Mouse (Mus musculus) liver, postnatal 0 days (tissue): ENCODE results near the gene Gm49711.

ENCODE experiments used
- CTCF ChIP-seq: sonication (generic); IDR thresholded peaks from 2 replicates; pipeline ENCODE4 v1.5.1; 2016; ENCODE audit warnings: antibody characterized with exemption, low read depth
- EP300 ChIP-seq: IDR thresholded peaks from 2 replicates; pipeline ENCODE4 v1.6.1; 2016; ENCODE audit warnings: antibody characterized with exemption, low read depth, mild to moderate bottlenecking

- no peak for TF ChIP-seq CTCF
- TF ChIP-seq EP300, result no peak
Measured at GRCm38 (mm10) chr16:92235222-92235621, 177.1 kb downstream of the Gm49711 start.
